5 mouse cellular contexts compared by ENCODE assay signal in the genomic region with DNA sequence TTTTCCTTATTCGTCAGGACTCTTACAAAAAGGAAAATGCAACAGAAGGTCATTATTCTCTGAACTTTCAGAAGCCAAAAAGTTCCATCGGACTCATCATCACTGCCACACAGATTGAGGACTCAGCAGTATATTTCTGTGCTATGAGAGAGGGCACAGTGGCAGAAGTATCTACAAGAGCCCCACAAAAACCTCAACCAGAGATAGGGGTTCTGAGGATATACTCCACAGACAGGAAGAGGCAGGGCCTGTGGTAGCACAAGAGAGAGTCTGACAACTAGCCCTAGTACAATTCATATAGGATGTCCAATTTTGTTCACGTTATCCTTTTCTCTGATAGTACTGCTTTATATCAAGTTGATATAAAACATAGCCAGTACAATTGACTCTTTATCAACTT.
DNase-seq lines count a peak whose midpoint lies in the region; ATAC-seq lines count a peak whose summit lies in the region.

No protein-coding gene starts in this region.

- ATAC-seq in activated CD4-positive, CD25-positive, alpha-beta regulatory T cell, adult 4 months = peak; percentile 43
- ATAC-seq in granulocyte monocyte progenitor cell, adult 5-6 weeks (replicated peaks; ENCODE audit: poor library complexity, severe bottlenecking) = peak; percentile 38; the same call in 1 of the 2 replicates
- ATAC-seq in megakaryocyte, adult 5-6 weeks (ENCODE audit: poor library complexity, severe bottlenecking) = peak; percentile 64
- peak; percentile 70; the same call in 1 of the 2 replicates for ATAC-seq in megakaryocyte-erythroid progenitor cell, adult 5-6 weeks (replicated peaks; ENCODE audit: low FRiP score, low TSS enrichment, poor library complexity, severe bottlenecking)

- DNase-seq in 416B (ENCODE audit: low read depth) = peak; percentile 44

Comparison
In these comparisons a context has a peak if more than half of its experiments do, and no peak if none do; other contexts are left out.
1. Peak in every context shown above with its lines: DNase-seq and ATAC-seq.